In genomic region chr8:103881146-103881486, GRCm38 (mm10) we compare ENCODE assay signal across 9 mouse cellular contexts.
A peak's percentile ranks its signal among the peaks of the same experiment; 100 is the strongest.
DNase-seq lines count a peak whose midpoint lies in the region; ATAC-seq and TF ChIP-seq lines count a peak whose summit lies in the region.
"Had no signal": no experiment of that assay in that cellular context is flagged by ENCODE, and none has a peak within 500 bp of the region (broad histone marks: within the 10 kb centered on the region; RNA-seq: fewer than 3 reads in every experiment).

No protein-coding gene starts in this region.

- intact Hi-C loops in left cerebral cortex, postnatal 4 days (cut with DNase I): no loop called here

- H3K4me2 ChIP-seq in lung, embryonic 16.5 days (ENCODE audit: low read depth, low read length): no peak overlapping the region

- peaks cover 9% of the 10 kb centered on the region for H3K4me1 ChIP-seq in lung, embryonic 16.5 days (replicated peaks; ENCODE audit: control insufficient read depth, insufficient read depth, low read length)

- H3K27me3 ChIP-seq in lung, embryonic 16.5 days (ENCODE audit: control insufficient read depth, insufficient read depth, low read depth, low read length): no peaks in the 10 kb centered on the region

- peak overlapping the region; percentile 51 for H3K27ac ChIP-seq in lung, embryonic 16.5 days (ENCODE audit: low read length)

- no peaks in the 10 kb centered on the region for H3K36me3 ChIP-seq in lung, embryonic 16.5 days (ENCODE audit: control insufficient read depth, insufficient read depth, low read length)

- no peak for TF ChIP-seq CTCF in brain, embryonic 14.5 days (IDR thresholded peaks at IDR 0.05; ENCODE audit: borderline replicate concordance, extremely low read depth, insufficient read depth, insufficient read length)

- peak; percentile 41; the same call in 1 of the 2 replicates for ATAC-seq in frontal cortex, adult (ENCODE audit: low TSS enrichment)
- ATAC-seq in lung, embryonic 16.5 days (ENCODE audit: low read depth): peak; percentile 56

- 35% methylated on average over 3 of the region's 3 CpGs for WGBS in lung, embryonic 16.5 days

- no peaks in the 10 kb centered on the region for H3K9me3 ChIP-seq in lung, embryonic 16.5 days (ENCODE audit: control insufficient read depth, low read length)

- no peak overlapping the region for H3K4me3 ChIP-seq in lung, embryonic 16.5 days (ENCODE audit: low read length)

- no peak overlapping the region for H3K9ac ChIP-seq in lung, embryonic 16.5 days (ENCODE audit: low read length)

- TF ChIP-seq POLR2A in brain, embryonic 14.5 days (IDR thresholded peaks at IDR 0.05; ENCODE audit: borderline replicate concordance, extremely low read depth, insufficient read depth, insufficient read length, poor library complexity, severe bottlenecking): no peak

- DNase-seq in frontal cortex, postnatal 25 days (ENCODE audit: low spot score in 2 of 2): no peak
- DNase-seq in left cerebral cortex, postnatal 4 days: peak; percentile 65
- DNase-seq in left cerebral cortex, adult 8-10 months (ENCODE audit: low spot score in 2 of 2): no peak
- DNase-seq in brain, embryonic 14.5 days (ENCODE audit: low read depth): peak; percentile 64
- no peak for DNase-seq in layer of hippocampus, adult 11-12 months (ENCODE audit: low spot score)
- DNase-seq in urinary bladder, adult 18-20 months (ENCODE audit: low spot score in 2 of 2): no peak
- DNase-seq: right cerebral cortex, postnatal 14 days had no signal

Comparison
In these comparisons a context has a peak if more than half of its experiments do, and no peak if none do; other contexts are left out.
1. DNase-seq: peak in left cerebral cortex, postnatal 4 days (single experiment) and brain, embryonic 14.5 days (single experiment); none in frontal cortex, postnatal 25 days (0 of 2), left cerebral cortex, adult 8-10 months (0 of 2), layer of hippocampus, adult 11-12 months (single experiment) and urinary bladder, adult 18-20 months (0 of 2).